Mouse (Mus musculus) stomach, postnatal 0 days (tissue): Measurements from ENCODE around the gene Trim10.

Experiments
- CTCF ChIP-seq: IDR thresholded peaks from 2 replicates; pipeline ENCODE4 v1.5.1; 2016; ENCODE audit warnings: antibody characterized with exemption, low read depth, mild to moderate bottlenecking, moderate library complexity
- EP300 ChIP-seq: optimal IDR thresholded peaks from 2 replicates; pipeline ENCODE3; 2016; ENCODE audit warnings: antibody characterized with exemption

DNA sequence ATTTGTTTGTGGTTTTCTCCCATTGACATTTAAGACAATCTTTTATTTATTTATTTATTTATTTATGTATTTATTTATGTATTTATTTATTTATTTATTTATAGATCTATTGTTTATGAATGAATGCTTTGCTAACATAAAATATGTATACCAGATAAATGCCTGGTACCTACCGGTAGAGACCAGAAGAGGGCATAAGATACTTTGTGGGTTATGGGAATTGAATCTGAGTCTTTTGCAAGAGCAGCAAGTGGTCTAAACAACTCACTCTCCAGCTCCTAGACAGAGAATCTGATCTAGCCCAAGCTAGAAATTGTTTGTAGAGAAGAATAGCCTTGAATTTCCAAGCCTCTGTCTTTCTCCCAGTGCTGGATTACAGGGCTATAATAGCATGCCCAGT lies 31.3 kb downstream of the Trim10 start:
- TF ChIP-seq CTCF, result peak; percentile 51
- no peak for TF ChIP-seq EP300
